Mouse (Mus musculus): ENCODE measurements around the gene Pwwp2b. TPM values are rescaled to one million over a fixed set of nuclear protein-coding genes. Genes with fewer than 3 reads are reported as not detected.

Gene Pwwp2b
- total RNA-seq, 2 experiments from 2014 or later: 14.1 to 15.1 TPM

- no peak for DNase-seq (ENCODE audit: low spot score in 2 of 2)
Observed at GRCm38 (mm10) chr7:139254626-139255025, 6.3 kb downstream of the Pwwp2b start.

- no peak for DNase-seq (ENCODE audit: low spot score in 2 of 2)
Observed at GRCm38 (mm10) chr7:139257752-139258542, 9.7 kb downstream of the Pwwp2b start.

GRCm38 (mm10) chr7:139264337-139264736 lies 16.1 kb downstream of the Pwwp2b start:
- DNase-seq (ENCODE audit: low spot score in 2 of 2): no peak

GRCm38 (mm10) chr7:139265634-139266033 lies 17.4 kb downstream of the Pwwp2b start:
- no peak for DNase-seq (ENCODE audit: low spot score in 2 of 2)

- DNase-seq (ENCODE audit: low spot score in 2 of 2): no peak
Observed at GRCm38 (mm10) chr7:139266431-139266830, 18.1 kb downstream of the Pwwp2b start.

GRCm38 (mm10) chr7:139266886-139267870 lies 18.9 kb downstream of the Pwwp2b start:
- no peak for DNase-seq (ENCODE audit: low spot score in 2 of 2)

GRCm38 (mm10) chr7:139270738-139271137 lies 22.5 kb downstream of the Pwwp2b start:
- DNase-seq (ENCODE audit: low spot score in 2 of 2): no peak

- peak; percentile 78 to 79 for DNase-seq (ENCODE audit: low spot score in 2 of 2)
Observed at GRCm38 (mm10) chr7:139271871-139272270, 23.6 kb downstream of the Pwwp2b start.

GRCm38 (mm10) chr7:139272639-139273396 lies 24.5 kb downstream of the Pwwp2b start:
- DNase-seq (ENCODE audit: low spot score in 2 of 2): peak in 1 of 2 experiments; percentile 36

- DNase-seq (ENCODE audit: low spot score in 2 of 2): no peak
Observed at GRCm38 (mm10) chr7:139273397-139273719, 25.1 kb downstream of the Pwwp2b start.

- DNase-seq (ENCODE audit: low spot score in 2 of 2): peak in 1 of 2 experiments; percentile 34
Observed at GRCm38 (mm10) chr7:139275586-139275985, 27.3 kb downstream of the Pwwp2b start.

- DNase-seq (ENCODE audit: low spot score in 2 of 2): no peak
Observed at GRCm38 (mm10) chr7:139276150-139276549, 27.9 kb downstream of the Pwwp2b start.

- DNase-seq (ENCODE audit: low spot score in 2 of 2): no peak
Observed at GRCm38 (mm10) chr7:139277536-139277935, 29.3 kb downstream of the Pwwp2b start.

GRCm38 (mm10) chr7:139279571-139279970 lies 31.3 kb downstream of the Pwwp2b start:
- DNase-seq (ENCODE audit: low spot score in 2 of 2): no peak

- no peak for DNase-seq (ENCODE audit: low spot score in 2 of 2)
Observed at GRCm38 (mm10) chr7:139280044-139280443, 31.8 kb downstream of the Pwwp2b start.

GRCm38 (mm10) chr7:139281195-139281594 lies 32.9 kb downstream of the Pwwp2b start:
- DNase-seq (ENCODE audit: low spot score in 2 of 2): no peak

- DNase-seq (ENCODE audit: low spot score in 2 of 2): no peak
Observed at GRCm38 (mm10) chr7:139282037-139282436, 33.8 kb downstream of the Pwwp2b start.

- no peak for DNase-seq (ENCODE audit: low spot score in 2 of 2)
Observed at GRCm38 (mm10) chr7:139285295-139285943, 37.1 kb downstream of the Pwwp2b start.

- DNase-seq (ENCODE audit: low spot score in 2 of 2): no peak
Observed at GRCm38 (mm10) chr7:139288540-139288939, 40.3 kb downstream of the Pwwp2b start.

GRCm38 (mm10) chr7:139293350-139293749 lies 45.1 kb downstream of the Pwwp2b start:
- DNase-seq (ENCODE audit: low spot score in 2 of 2): no peak

GRCm38 (mm10) chr7:139294076-139294475 lies 45.8 kb downstream of the Pwwp2b start:
- DNase-seq (ENCODE audit: low spot score in 2 of 2): no peak
